Mouse (Mus musculus) erythroblast, adult 5-6 weeks (primary cell): ENCODE results near the gene Pik3cb. TPM values are rescaled to one million over a fixed set of nuclear protein-coding genes. Genes with fewer than 3 reads are reported as not detected.

Source experiments
- ATAC-seq: replicated peaks from 2 replicates; pipeline ENCODE4 v1.8.0; 2016; ENCODE audit warnings: moderate number of reproducible peaks, mild to moderate bottlenecking, moderate TSS enrichment, inconsistent platforms; ENCODE audit not compliant: poor library complexity, low FRiP score, severe bottlenecking
- total RNA-seq, 2 experiments: library from RNA; stranded (forward) in 1 of 2; stranded (reverse) in 1 of 2; fragments of 150-400 nt in 1 of 2; fragments of 200-764, 138-1000 nt in 1 of 2; gene quantifications; 2 replicates each; pipeline versions ENCODE4 v1.2.3 to v1.2.4; 2015 to 2017; ENCODE audit warnings: low replicate concordance in 2 of 2

Pik3cb gene
- total RNA-seq (2015; ENCODE audit: low replicate concordance) (7.5 and 9.2 TPM in 2 replicates), total RNA-seq (2017; ENCODE audit: low replicate concordance) (4.7 and 4.9 TPM in 2 replicates)

DNA sequence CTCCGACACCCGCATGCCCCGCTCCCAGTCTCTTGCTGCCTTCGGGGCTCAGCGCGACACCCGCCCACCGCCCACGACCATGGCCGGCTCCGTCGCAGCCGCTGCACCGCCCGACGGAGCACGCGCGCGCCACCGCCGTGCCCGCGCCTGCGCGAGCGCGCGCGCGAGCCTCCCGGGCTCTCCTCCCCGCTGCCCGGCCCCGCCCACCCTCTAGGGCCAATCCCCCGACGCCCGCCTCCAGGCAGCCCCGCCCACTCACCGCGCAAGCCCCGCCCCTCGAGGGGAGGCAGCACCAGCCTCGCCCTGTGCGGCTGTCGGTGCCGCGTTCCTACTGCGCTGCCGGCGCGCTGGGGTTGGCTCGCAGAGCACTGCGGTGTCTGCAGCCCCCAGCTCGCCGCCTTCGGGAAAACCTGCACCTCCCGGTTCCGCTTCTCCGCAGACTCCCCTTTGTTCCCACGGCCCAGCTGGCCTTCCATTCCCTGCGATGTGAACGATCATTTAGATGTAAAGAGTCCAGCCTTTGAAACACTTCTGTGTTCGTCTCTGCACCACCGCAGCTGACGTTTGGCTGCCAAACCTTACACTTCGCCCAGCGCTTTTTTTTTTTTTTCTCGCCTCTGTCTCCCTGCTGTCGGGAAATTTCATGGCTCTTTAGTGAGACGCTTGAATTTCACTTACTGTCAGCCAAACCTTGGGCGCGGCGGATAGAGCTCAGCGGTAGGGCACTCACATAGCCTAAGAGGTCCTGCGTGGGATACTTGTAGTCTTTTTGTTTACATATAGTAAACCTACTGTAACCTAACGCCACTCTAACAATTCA, at the start of gene Pik3cb:
Gene Pik3cb (minus strand): TSS at position 559 of the 820 bp plus-strand sequence.
- ATAC-seq: peak; percentile 92

DNA sequence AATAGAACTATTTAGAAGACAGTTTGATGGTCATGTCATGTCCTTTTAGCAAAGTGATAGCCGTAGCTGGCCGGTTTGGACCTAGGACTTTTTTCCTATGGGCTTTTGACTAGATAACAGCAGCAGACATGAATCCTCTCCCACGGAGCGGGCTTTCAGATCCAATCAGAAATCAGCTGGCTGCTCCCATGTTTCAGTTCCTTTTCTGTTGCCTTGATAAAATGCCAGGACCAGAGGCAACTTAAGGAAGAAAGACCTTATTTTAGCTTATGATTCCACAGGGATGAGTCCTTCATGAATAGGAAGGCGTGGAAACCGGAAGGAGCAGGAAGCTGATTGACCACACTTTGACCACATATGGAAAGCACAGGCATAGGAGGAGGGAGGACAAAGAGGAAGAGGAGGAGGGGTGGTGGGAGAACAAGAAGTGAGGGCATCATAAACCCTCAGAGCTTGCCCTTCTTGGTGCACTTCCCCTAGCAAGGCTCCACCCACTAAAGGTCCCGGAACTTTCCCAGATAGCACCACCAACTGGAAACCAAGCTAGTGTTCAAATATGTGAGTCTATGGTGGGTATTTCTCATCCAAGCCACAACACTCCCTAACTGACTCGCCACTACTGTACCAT, 42.7 kb upstream of the Pik3cb start:
- no peak for ATAC-seq

DNA sequence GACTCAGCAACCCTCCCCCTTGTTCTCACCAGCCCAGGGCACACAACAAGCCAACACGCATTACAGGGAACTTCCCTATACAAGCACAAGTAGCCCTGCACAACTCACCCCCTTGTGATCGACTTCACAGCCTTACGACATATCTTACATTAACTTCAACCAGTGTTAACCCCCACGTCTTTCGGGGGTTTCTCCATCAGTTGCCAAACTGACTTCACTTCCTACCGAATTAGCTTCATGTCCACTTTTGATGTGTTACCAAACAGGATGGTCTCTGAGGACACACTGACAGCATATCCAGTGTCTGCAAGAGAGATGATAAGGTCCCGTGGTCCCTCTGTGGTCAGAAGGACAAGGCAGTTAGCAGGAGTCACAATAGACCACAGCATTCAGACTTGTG, 41.7 kb upstream of the Pik3cb start:
- no peak for ATAC-seq

DNA sequence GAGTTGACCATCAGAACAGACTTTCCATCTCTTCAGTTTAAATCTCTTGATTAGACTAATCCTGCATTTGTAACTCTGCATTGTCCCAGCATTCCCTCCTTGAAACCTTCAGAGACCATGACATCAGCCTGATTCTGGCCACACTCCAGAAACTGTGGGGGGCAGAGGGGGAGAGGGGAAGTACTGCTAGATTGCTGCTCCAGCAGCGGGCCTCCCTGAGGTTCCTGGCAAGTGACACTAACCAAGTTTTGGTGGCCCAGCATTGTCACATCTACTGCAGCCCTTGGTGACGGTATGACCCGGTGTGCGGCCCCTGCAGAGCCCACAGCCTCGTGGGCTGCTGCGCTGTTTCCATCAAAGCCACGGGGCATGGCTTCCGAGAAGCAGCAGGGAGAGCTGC, 39.9 kb upstream of the Pik3cb start:
- ATAC-seq: no peak

DNA sequence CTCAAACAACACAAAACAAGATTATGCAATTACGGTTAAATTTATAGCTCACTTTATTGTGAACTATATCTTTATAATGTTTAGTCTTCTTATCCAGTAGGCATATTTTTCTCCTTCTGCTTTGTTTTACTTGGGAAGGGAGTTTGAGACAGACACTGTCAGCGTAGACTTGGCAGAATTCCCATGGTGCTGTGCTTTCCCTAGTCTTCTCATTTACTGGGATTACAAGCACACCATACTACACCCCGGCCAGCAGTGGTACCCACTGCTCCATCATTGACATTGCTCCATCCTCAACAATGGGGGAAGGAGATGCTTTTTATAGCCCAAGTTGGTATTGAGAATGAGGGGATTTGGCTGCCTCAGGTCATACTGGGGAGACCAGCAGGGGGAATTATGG, 38.3 kb upstream of the Pik3cb start:
- no peak for ATAC-seq

DNA sequence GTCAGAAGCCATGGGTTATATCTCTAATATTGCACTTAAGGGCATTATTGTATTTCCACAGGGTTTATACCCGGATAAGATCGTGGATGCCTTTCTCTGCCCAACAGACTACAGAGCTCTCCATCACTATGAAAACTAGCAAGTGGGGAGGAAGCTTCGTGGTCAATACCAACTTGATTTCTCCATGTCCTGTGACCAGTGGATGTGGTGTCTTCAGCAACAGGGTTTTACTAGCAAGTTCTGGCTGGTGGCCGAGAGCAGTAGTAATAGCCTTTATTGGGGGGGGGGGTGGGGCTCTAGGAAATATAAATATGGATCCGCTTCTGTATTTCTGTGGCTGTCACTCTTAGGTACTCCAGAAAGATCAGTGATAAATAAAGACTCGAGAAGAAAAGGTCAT, 35.4 kb upstream of the Pik3cb start:
- no peak for ATAC-seq

DNA sequence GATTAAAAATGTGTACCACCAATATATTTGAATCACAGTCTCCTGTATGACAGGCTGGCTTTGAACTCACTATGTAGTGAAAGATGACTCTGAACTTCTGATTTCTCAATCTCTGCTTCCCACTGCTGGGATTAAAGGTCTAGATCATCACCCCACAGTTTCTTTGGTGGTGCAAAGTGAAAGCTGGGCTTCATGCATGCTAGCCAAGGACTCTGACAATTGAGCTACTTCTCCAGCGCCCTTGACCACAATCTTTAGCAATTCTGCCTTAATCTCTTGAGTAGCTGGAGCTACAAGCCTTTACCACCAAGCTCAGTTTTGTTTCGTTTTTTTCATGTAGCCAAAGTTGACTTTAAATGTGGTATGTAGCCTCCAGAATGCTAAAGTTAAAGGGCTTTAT, 32.4 kb upstream of the Pik3cb start:
- ATAC-seq: no peak

DNA sequence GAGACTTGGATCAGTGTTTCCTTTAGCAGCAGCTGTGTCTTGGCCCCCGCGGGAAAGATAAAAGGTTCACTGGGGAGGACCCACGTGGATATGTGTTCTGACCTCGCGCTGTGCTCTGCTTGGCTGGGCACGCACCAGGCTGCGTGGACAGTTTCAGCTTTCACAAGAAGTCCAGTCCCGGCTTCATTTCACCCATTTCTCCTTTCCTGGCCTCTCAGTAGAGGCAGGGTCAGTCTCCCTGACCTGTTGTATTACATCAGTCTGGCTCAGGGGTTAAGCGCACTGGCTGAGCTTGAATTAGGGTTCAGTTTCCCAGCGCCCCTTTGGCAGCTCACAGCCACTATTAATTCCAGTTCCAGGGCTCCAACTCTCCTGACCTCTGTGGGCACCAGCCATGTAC, 30.8 kb upstream of the Pik3cb start:
- ATAC-seq: no peak

DNA sequence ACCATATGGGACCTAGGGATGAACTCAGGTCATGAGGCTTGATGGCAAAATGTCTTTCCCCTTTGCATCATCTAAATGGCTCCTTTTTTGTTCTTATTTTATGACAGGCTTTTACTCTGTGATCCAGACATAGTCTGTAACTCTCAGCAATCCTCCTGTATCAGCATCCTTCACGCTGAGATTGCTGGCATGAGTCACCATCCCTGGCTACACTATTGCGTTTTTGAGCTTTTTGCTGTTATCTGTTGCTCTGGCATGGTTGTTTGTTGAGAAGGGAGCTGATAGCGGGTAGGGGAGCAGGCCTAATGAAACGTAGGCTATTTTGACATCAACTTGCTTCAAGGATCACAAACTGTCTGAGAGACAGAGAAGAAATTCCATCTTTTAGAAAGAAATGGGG, 28.6 kb upstream of the Pik3cb start:
- no peak for ATAC-seq

DNA sequence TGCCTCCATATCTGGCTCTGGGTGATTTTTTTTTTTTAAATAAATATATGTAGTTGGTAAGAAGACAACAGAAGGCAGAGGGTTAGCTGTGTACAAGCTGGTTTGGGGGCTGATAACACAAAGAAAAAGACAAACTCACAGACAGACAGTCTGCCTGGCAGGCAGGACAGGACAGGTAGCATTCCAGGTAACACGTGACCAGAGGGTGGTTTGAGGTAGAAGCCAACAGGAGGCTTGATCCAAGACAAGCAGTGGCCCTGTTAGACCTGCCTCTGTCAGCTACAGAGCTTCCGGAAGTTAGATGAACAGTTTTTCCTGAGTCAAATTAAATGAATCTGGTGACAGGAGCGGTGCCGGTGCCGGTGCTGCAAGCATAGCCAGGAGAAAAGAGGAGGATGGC, 26.5 kb upstream of the Pik3cb start:
- no peak for ATAC-seq

DNA sequence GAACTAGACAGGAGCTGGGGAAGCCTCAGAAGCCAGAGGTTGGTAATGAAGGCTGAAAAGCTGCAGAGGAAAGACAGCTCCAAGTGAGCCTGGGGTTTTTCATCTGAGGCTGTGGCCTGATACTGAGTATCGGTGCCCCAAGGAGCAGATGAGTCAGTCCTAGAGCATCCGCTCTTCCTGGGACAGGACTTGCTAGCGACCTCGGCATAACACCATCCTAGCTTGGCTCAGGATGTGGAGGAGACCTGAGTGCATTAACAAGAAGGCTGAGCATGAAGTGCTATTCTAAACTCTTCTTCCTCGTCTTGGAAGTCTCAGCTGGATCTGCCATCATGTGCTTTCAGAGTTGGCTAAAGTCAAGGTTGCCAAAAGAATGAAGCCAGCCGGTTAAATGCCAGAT, 25.5 kb upstream of the Pik3cb start:
- ATAC-seq: no peak

DNA sequence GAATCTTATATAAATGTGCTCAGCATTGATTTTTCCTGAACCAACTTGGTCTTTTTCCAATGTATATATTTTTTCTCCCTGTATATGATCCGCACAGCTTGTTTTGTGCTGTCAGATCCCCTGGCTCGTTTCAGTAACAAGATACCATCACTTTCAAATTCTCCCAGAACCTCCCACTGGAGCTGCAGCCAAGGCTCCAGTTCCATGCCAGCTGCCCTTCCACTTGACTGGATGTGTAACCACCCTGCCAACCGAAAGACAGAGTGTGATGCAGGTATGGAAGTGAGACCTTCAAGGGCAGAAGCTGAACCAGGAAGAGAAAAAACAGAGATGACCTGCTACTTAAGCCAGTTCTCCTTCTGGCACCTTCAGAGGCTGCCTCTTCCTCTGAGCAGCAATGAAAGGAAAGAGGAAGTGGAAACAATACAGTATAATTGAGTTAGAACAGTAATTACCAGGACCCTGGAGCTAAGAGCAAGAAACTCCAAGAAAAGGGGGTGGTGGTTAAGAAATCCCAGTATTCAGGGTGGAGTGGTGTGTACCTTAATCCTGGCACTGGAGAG, 24.3 kb upstream of the Pik3cb start:
- ATAC-seq: no peak

DNA sequence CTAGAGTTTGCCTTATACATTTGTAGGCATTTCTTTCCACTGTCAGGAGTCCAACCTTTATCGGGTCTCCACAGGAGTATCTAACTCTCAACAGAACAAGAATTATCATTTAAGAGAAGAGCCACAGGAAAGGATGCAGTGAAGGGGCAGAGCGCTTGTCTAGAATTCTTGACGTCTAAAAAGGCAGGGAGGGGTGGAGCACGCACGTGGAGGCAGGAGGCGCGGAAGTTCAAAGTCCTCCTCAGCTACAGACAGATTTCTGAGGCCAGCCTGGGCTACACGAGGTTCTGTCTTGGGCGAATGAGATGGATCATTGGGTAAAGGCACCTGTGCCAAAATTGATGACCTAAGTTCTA, 23.7 kb upstream of the Pik3cb start:
- ATAC-seq: no peak

DNA sequence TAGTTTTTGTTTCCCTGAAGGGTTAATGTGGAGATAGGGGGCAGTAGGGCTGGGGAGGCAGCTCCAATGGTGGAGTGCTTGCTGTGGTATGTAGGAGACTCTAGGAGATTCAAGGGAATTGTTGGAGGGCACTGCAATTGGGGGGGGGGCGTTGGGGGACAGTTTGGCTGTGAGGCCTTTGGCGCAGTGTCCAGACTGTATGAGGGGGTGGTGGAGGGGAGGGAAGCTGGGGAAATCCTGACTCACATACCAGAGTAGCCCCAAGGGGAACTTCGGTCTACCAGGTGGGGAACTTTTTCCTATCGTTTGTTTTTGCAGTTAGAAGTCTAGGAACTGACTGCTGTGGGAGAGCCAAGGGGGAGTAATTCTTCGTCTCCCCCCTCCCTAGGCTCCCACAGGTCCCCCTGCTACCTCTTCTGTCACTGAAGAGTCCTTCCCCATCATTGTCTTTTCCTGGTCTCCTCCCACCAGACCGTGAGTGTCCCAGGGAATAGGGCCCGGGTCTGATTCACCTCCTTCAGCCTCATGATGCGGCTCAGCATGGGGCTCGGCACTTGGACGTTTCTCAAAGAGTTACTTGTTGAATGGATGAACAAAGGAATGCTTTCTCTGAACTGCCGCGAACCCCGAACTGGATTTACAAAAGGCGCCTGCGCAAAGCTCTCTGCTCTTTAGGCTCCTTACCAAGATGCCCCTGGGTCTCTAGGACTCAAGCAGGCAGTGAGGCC, 23.2 kb upstream of the Pik3cb start:
- ATAC-seq: no peak

DNA sequence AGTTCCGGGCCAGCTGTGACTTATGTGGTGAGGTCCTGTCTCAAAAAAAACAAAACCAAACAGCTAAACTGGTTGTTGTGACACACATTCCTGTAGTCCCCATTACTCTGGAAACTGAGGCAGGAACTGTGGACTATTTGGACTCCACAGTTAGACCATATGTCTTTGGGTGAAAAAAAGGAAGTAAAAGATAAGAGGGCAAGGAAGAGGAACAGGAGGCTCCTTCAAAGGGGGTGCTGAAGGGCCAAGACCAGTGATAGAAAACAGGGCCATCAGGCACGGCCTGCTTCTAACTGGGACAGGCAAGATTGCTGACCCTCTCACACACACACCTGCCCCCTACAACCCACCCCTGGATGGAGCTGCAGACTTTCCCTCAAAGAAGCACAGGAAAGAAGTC, 22.4 kb upstream of the Pik3cb start:
- no peak for ATAC-seq

DNA sequence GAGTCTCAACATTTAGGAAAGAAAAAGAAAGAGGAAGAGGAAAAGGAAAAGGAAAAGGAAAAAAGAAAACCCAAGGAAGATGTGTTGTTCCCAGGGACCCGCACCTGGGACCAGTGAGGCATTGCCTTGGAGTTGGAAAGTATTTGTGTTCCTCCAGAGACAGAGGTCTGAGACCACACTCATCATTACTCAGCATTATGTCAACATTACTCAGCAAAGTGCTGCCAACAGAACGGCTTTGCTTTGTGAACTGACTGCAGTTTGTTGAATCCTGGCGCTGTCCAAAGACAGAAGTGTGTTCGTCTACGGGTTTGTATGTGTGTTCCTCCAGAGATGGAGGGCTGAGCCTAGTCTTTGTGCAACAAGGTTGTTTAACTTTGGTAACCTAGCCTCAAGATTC, 20.4 kb upstream of the Pik3cb start:
- ATAC-seq: peak; percentile 71; the same call in 1 of the 2 replicates

DNA sequence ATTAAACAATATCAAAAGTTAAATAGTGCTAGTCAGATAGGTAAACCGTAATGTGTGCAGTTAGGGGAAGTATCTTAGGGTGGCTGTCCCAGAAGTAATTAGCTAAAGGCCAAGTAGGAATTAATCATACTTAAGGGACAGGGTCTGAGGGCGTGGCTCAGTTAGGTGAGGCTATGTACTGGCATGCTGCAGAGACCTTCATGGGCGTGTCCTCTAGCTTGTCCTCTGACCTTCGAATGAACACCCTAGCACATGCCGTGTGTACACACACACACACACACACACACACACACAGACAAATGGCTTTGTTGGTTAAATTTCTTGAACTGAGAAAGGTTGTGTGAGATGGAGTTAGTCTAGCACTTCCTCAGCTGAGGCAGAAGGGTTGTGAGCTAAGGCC, 19.5 kb upstream of the Pik3cb start:
- no peak for ATAC-seq

DNA sequence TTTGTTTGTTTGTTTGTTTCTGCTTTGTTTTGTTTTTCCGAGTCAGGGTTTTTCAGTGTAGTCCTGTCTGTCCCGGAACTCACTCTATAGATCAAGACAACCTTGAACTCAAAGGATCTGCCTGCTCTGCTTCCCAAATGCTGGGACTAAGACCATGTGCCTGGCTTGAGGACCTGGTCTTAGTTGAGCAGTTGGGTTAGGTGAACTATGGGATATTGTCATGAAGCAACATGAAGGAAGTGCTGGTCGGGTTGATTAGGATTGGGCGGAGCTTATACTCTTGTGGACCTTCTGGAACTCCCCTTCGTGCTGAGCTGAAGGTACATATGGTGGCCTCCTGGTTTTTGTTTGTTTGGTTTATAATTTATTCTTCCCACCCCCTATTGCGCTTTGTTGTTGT, 18.3 kb upstream of the Pik3cb start:
- no peak for ATAC-seq

DNA sequence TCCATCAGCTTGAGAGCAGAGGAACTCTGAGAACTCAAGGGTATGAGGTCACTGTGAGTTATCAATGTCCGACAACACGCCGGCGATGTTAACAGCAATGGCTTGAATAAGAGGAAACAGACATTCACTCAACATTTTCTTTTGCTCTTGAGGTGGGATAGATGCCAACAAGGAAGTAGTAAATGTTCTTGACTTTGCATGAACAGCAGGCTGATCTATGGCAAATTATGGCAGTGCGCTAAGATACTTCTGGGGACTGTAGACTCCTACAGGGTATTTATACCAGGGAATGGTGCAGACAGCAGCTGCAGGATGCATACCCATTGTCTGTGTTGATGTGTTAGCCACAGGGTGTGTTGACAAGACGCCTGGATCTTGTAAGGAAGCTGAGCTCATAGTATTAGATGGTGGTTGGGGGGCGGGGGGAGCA, 17.8 kb upstream of the Pik3cb start:
- no peak for ATAC-seq

DNA sequence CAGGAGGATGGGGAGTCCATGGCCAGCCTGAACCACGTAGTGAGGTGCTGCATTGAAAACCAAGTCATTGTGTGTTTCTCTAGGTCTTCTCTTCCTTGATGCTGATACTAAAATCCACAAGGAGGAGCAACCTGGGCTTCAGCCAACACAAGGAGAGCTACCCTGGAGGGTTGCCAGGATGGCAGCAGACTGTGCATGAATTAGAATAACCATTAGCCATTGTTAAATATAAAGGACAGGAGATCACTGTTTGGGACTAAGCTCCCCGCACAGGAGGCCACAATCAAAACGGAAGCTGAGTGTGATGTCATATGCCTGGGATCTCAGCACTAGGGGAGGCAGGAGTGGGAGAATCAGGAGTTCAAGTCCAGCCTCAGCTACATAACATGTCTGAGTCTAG, 13.2 kb upstream of the Pik3cb start:
- no peak for ATAC-seq
